ENCODE assay signal across 9 mouse cellular contexts in genomic region chr14:73374315-73374890, GRCm38 (mm10). TPM values are rescaled to one million over a fixed set of nuclear protein-coding genes. Genes with fewer than 3 reads are reported as not detected.
A peak's percentile ranks its signal among the peaks of the same experiment; 100 is the strongest.
DNase-seq lines count a peak whose midpoint lies in the region; ATAC-seq and TF ChIP-seq lines count a peak whose summit lies in the region.
"Had no signal": no experiment of that assay in that cellular context is flagged by ENCODE, and none has a peak within 500 bp of the region (broad histone marks: within the 10 kb centered on the region; RNA-seq: fewer than 3 reads in every experiment).

No protein-coding gene starts in this region.

- H3K4me1 ChIP-seq in cerebellum, adult 2 months (ENCODE audit: control insufficient read depth, insufficient read depth, low read length) = peaks cover 41% of the 10 kb centered on the region; the same call in 1 of the 2 replicates
- peaks cover 14% of the 10 kb centered on the region; the same call in 1 of the 2 replicates for H3K4me1 ChIP-seq in midbrain, embryonic 15.5 days
- peaks cover 3% of the 10 kb centered on the region; the same call in 1 of the 2 replicates for H3K4me1 ChIP-seq in midbrain, postnatal 0 days (ENCODE audit: insufficient read depth, low read length)
- H3K4me1 ChIP-seq in stomach, postnatal 0 days (replicated peaks; ENCODE audit: control insufficient read depth, insufficient read depth) = peaks cover 4% of the 10 kb centered on the region
- no peaks in the 10 kb centered on the region for H3K4me1 ChIP-seq in midbrain, embryonic 14.5 days (ENCODE audit: control insufficient read depth, insufficient read depth, low read length)

- no peak for TF ChIP-seq CTCF in cerebellum, adult 2 months (IDR thresholded peaks at IDR 0.05; ENCODE audit: borderline replicate concordance, insufficient read depth, low read depth, low read length)
- no peak for TF ChIP-seq CTCF in midbrain, postnatal 0 days (IDR thresholded peaks at IDR 0.05)
- TF ChIP-seq CTCF in stomach, postnatal 0 days (IDR thresholded peaks at IDR 0.05; ENCODE audit: low read depth) = no peak

- no peak for ATAC-seq in midbrain, embryonic 15.5 days (replicated peaks)
- no peak for ATAC-seq in midbrain, postnatal 0 days (ENCODE audit: low FRiP score)
- peak; percentile 41; the same call in 1 of the 2 replicates for ATAC-seq in stomach, postnatal 0 days (ENCODE audit: low FRiP score, low TSS enrichment)
- ATAC-seq in midbrain, embryonic 14.5 days (ENCODE audit: low FRiP score, low TSS enrichment) = no peak

- peak overlapping the region; percentile 41 for H3K4me3 ChIP-seq in cerebellum, adult 2 months (replicated peaks; ENCODE audit: insufficient read depth, low read depth, low read length)
- H3K4me3 ChIP-seq in midbrain, embryonic 15.5 days = no peak overlapping the region
- H3K4me3 ChIP-seq in midbrain, postnatal 0 days (ENCODE audit: low read depth, low read length) = no peak overlapping the region
- H3K4me3 ChIP-seq in stomach, postnatal 0 days (ENCODE audit: low read depth, low read length) = no peak overlapping the region; the same call in 1 of the 2 replicates
- H3K4me3 ChIP-seq in midbrain, embryonic 14.5 days (replicated peaks; ENCODE audit: low read depth, low read length) = no peak overlapping the region

- DNase-seq in cerebellum, adult 2 months = peak; percentile 48 to 61
- DNase-seq in cerebellum, postnatal 10 days = no peak
- DNase-seq in midbrain, postnatal 0 days (ENCODE audit: low spot score) = no peak
- peak; percentile 87 to 92 for DNase-seq in kidney, postnatal 36 days
- DNase-seq in stomach, postnatal 0 days (ENCODE audit: low spot score) = peak; percentile 34
- DNase-seq in retina, postnatal 1 day = no peak
- DNase-seq in midbrain, embryonic 14.5 days = no peak
- DNase-seq: right cerebral cortex, postnatal 14 days had no signal

- no peaks in the 10 kb centered on the region for H3K27me3 ChIP-seq in cerebellum, adult 2 months (ENCODE audit: control insufficient read depth, insufficient read depth, low read length)
- no peaks in the 10 kb centered on the region for H3K27me3 ChIP-seq in midbrain, embryonic 15.5 days (replicated peaks)
- no peaks in the 10 kb centered on the region for H3K27me3 ChIP-seq in midbrain, postnatal 0 days (ENCODE audit: insufficient read depth, low read length)
- H3K27me3 ChIP-seq in stomach, postnatal 0 days (ENCODE audit: control insufficient read depth, insufficient read depth, low read length) = no peaks in the 10 kb centered on the region
- no peaks in the 10 kb centered on the region for H3K27me3 ChIP-seq in midbrain, embryonic 14.5 days (ENCODE audit: control insufficient read depth, insufficient read depth, low read length)

- peaks cover 3% of the 10 kb centered on the region; the same call in 1 of the 2 replicates for H3K36me3 ChIP-seq in midbrain, embryonic 15.5 days (replicated peaks)
- no peaks in the 10 kb centered on the region for H3K36me3 ChIP-seq in midbrain, postnatal 0 days (ENCODE audit: insufficient read depth, low read length)
- H3K36me3 ChIP-seq in stomach, postnatal 0 days (ENCODE audit: control insufficient read depth, insufficient read depth, low read length) = peaks cover 7% of the 10 kb centered on the region
- peaks cover 10% of the 10 kb centered on the region; the same call in 1 of the 2 replicates for H3K36me3 ChIP-seq in midbrain, embryonic 14.5 days (ENCODE audit: control insufficient read depth, insufficient read depth, low read length)

- TF ChIP-seq POLR2A in cerebellum, adult 2 months (IDR thresholded peaks at IDR 0.05; ENCODE audit: borderline replicate concordance, insufficient read depth, low read length) = no peak

- no peak overlapping the region for H3K4me2 ChIP-seq in midbrain, embryonic 15.5 days
- no peak overlapping the region for H3K4me2 ChIP-seq in midbrain, postnatal 0 days (ENCODE audit: low read depth, low read length, poor library complexity, severe bottlenecking)
- 0 out of 2 replicates have a peak overlapping the region, but pooled peaks have one; percentile 11 for H3K4me2 ChIP-seq in stomach, postnatal 0 days (replicated peaks; ENCODE audit: low read depth)
- no peak overlapping the region for H3K4me2 ChIP-seq in midbrain, embryonic 14.5 days (ENCODE audit: low read length)

- H3K9ac ChIP-seq in midbrain, embryonic 15.5 days = no peak overlapping the region
- H3K9ac ChIP-seq in midbrain, postnatal 0 days (replicated peaks; ENCODE audit: low read length, poor library complexity, severe bottlenecking) = no peak overlapping the region
- H3K9ac ChIP-seq in stomach, postnatal 0 days (ENCODE audit: low read length) = no peak overlapping the region
- H3K9ac ChIP-seq in midbrain, embryonic 14.5 days (replicated peaks; ENCODE audit: low read length) = no peak overlapping the region

- peak overlapping the region; percentile 17; the same call in 1 of the 2 replicates for H3K27ac ChIP-seq in cerebellum, adult 2 months (ENCODE audit: insufficient read depth, low read length)
- 0 out of 2 replicates have a peak overlapping the region, but pooled peaks have one; percentile 25 for H3K27ac ChIP-seq in midbrain, embryonic 15.5 days
- no peak overlapping the region for H3K27ac ChIP-seq in midbrain, postnatal 0 days (ENCODE audit: low read depth, low read length)
- H3K27ac ChIP-seq in stomach, postnatal 0 days (replicated peaks) = peak overlapping the region; percentile 75
- no peak overlapping the region for H3K27ac ChIP-seq in midbrain, embryonic 14.5 days (replicated peaks; ENCODE audit: low read depth, low read length)

- no peak for TF ChIP-seq EP300 in stomach, postnatal 0 days (optimal IDR thresholded peaks at IDR 0.05)

- no peaks in the 10 kb centered on the region for H3K9me3 ChIP-seq in midbrain, embryonic 15.5 days
- no peaks in the 10 kb centered on the region for H3K9me3 ChIP-seq in midbrain, postnatal 0 days (ENCODE audit: low read length)
- no peaks in the 10 kb centered on the region for H3K9me3 ChIP-seq in stomach, postnatal 0 days (ENCODE audit: control insufficient read depth, low read length)
- H3K9me3 ChIP-seq in midbrain, embryonic 14.5 days (ENCODE audit: control insufficient read depth, low read length) = no peaks in the 10 kb centered on the region

- WGBS in cerebellum, adult 2 months = 17% methylated on average over 11 of the region's 11 CpGs
- WGBS in midbrain, embryonic 15.5 days = 71% methylated on average over 11 of the region's 11 CpGs
- 73% methylated on average over 11 of the region's 11 CpGs for WGBS in midbrain, postnatal 0 days
- WGBS in stomach, postnatal 0 days = 38% methylated on average over 11 of the region's 11 CpGs
- 78% methylated on average over 11 of the region's 11 CpGs for WGBS in midbrain, embryonic 14.5 days

RNA-seq across cellular contexts. Expression of gene Itm2b, which starts 10.7 kb away (rescaled TPM):
- polyA plus RNA-seq in cerebellum, adult 2 months (2012; rRNA removed) = 1,793 and 1,993 TPM in 2 replicates
- polyA plus RNA-seq in midbrain, embryonic 15.5 days (2015; fragmentation: Nextera tagmentation; extraction: Ambion mirVana) = 590 and 626 TPM in 2 replicates
- total RNA-seq in midbrain, postnatal 0 days (2014; rRNA removed) = 381 and 427 TPM in 2 replicates
- 855 and 913 TPM in 2 replicates for polyA plus RNA-seq in midbrain, postnatal 0 days (2015; fragmentation: Nextera tagmentation; extraction: Ambion mirVana)
- 1,381 and 1,408 TPM in 2 replicates for polyA plus RNA-seq in stomach, postnatal 0 days (2015; fragmentation: Nextera tagmentation; extraction: Ambion mirVana)
- polyA plus RNA-seq in midbrain, embryonic 14.5 days (2014; fragmentation: Nextera tagmentation; extraction: Ambion mirVana) = 599 and 615 TPM in 2 replicates

RNA-seq across cellular contexts. Expression of gene Rb1, which starts 48.8 kb away (rescaled TPM):
- polyA plus RNA-seq in cerebellum, adult 2 months (2012; rRNA removed) = 21.2 and 22.4 TPM in 2 replicates
- 28.0 and 30.2 TPM in 2 replicates for polyA plus RNA-seq in midbrain, embryonic 15.5 days (2015; fragmentation: Nextera tagmentation; extraction: Ambion mirVana)
- total RNA-seq in midbrain, postnatal 0 days (2014; rRNA removed) = 32.7 and 41.5 TPM in 2 replicates
- polyA plus RNA-seq in midbrain, postnatal 0 days (2015; fragmentation: Nextera tagmentation; extraction: Ambion mirVana) = 17.3 and 19.0 TPM in 2 replicates
- 13.8 and 15.4 TPM in 2 replicates for polyA plus RNA-seq in stomach, postnatal 0 days (2015; fragmentation: Nextera tagmentation; extraction: Ambion mirVana)
- polyA plus RNA-seq in midbrain, embryonic 14.5 days (2014; fragmentation: Nextera tagmentation; extraction: Ambion mirVana) = 36.3 and 36.4 TPM in 2 replicates

Comparison
In these comparisons a context has a peak if more than half of its experiments do, and no peak if none do; other contexts are left out.
1. DNase-seq: peak in cerebellum, adult 2 months (2 of 2), kidney, postnatal 36 days (2 of 2) and stomach, postnatal 0 days (single experiment); none in cerebellum, postnatal 10 days (0 of 2), midbrain, postnatal 0 days (single experiment), retina, postnatal 1 day (single experiment) and midbrain, embryonic 14.5 days (single experiment).
2. H3K27ac ChIP-seq: peak in cerebellum, adult 2 months (single experiment), midbrain, embryonic 15.5 days (single experiment) and stomach, postnatal 0 days (single experiment); none in midbrain, postnatal 0 days (single experiment) and midbrain, embryonic 14.5 days (single experiment).